Mouse (Mus musculus) kidney, postnatal 36 days (tissue): ENCODE results near the gene Olfr330.
"Not testable (repeated sequence)": the region's sequence is repeated elsewhere in the genome, so short reads cannot be mapped to it uniquely, and the experiment has no call there.

Experiments used
- DNase-seq, 2 experiments: peaks; one replicate each; pipeline ENCODE4 v3.0.0; 2021 to 2022; ENCODE audit warnings: mixed read lengths in 2 of 2

The Olfr330 gene

GRCm38 (mm10) chr11:58534736-58535135 lies at the start of gene Olfr330:
Gene Olfr330, minus strand, starts transcription at chr11:58534836.
- DNase-seq: not testable (repeated sequence)

DNA sequence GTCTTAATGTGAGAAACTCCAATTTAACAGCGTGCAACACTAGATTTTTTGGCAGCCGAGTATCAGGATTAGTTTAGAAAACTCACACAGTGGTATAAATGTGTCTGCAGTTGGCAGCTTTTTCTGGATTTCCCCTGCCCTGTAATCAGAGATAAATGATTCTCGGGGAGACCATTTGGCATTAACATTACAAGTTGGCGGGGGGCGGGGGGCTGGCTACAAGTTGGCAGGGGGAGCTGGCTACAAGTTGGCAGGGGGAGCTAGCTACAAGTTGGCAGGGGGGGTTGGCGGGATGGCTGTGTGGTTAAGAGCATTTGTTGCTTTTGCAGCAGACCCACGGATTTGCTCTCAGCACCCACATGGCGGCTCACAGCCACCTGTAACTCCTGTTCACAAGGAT lies 44.0 kb upstream of the Olfr330 start:
- no peak for DNase-seq

GRCm38 (mm10) chr11:58577430-58577829 lies 42.8 kb upstream of the Olfr330 start, which contains the start of gene Olfr325:
Gene Olfr325, plus strand, starts transcription at chr11:58577730.
- no peak for DNase-seq

GRCm38 (mm10) chr11:58570405-58570804 lies 35.8 kb upstream of the Olfr330 start, which contains the start of gene Olfr224:
Gene Olfr224, minus strand, starts transcription at chr11:58570553.
- DNase-seq: no peak

GRCm38 (mm10) chr11:58555536-58555935 lies 20.9 kb upstream of the Olfr330 start, which contains the start of gene Olfr328:
Gene Olfr328, minus strand, starts transcription at chr11:58555636.
- no peak for DNase-seq

DNA sequence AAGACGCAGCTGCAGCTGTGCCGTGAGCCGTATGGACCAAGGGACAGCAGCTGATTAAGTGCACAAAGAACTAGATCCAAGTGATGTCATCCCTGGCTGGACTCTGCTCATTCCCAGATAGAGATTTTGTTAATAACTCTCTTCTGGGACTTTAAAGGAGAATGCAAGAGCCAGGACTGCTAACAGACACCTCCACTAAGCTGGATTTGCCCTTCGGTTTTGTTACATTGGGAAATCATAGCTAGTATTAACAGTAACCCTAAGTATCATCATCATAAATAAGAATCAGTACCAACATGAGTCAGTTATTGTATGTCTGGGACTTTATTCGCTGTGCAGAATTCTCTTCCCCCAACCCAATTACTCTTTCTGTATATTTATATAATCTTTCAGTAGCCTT lies 11.7 kb upstream of the Olfr330 start, which contains the start of gene Olfr329-ps:
Olfr329-ps (minus strand) TSS at position 101 of the 400 bp plus-strand sequence.
- DNase-seq: no peak

DNA sequence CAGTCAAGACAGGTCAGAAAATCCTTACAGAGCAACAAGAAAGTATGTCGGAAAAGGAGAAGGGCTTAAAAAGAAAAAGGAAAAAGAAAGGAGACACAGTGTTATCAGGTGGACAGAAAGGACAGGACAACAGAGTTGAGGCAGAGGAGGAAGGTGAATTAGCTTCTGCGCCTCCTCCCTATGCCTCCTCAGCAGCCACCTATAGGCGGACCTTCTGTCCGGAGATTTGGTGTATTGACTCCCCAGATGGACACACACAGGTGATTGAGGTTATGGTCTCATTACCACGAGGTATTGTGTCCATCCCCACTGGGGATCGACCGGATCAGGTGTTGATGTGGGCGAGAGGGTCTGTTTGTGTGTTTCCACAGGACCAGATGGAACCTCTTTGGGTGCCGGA lies 14.9 kb downstream of the Olfr330 start:
- peak in 1 of 2 experiments; percentile 8 for DNase-seq

DNA sequence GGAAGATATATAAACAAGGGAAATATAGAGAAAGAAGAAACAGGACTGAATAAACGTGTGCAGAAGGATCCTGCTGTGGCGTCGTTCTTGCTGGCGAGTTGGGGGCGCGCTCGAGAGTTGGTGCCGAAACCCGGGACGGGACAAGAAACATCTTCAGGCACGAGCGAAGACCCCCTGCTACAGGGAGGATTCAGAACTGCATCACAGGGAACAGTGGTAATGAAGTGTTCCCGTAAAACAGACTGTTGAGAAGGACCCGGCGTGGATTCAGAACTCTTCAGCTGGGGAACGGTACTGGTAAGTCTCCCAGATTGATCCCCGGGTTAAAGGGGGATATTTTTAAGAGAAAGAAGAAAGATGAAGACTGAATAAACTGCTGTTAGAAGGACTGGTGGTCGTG lies 15.7 kb downstream of the Olfr330 start:
- peak; percentile 41 to 54 for DNase-seq

DNA sequence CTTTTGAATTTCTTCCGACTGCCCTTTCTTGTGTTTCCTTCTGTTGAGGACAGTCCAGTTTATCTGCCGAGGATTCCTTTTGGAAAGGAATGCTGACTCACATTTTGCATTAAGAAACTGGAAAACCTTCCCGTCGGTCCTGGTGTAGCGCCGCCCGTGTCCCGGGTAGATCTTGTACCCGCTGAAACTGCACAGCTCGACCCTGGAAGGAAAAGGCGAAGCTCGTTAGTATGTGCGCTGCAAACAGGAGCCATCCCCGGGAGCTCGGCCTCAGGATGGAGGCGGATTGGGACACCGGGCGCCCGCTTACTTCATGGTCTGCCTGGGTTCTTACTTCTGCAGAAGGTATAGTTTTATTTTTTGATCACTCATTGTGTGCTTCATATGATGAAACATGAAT lies 25.6 kb downstream of the Olfr330 start:
- DNase-seq: not testable (repeated sequence)

- DNase-seq: not testable (repeated sequence)
Observed at GRCm38 (mm10) chr11:58502472-58502871, 32.2 kb downstream of the Olfr330 start, which contains the start of gene Olfr331. Gene Olfr331, minus strand, starts transcription at chr11:58502572.

DNA sequence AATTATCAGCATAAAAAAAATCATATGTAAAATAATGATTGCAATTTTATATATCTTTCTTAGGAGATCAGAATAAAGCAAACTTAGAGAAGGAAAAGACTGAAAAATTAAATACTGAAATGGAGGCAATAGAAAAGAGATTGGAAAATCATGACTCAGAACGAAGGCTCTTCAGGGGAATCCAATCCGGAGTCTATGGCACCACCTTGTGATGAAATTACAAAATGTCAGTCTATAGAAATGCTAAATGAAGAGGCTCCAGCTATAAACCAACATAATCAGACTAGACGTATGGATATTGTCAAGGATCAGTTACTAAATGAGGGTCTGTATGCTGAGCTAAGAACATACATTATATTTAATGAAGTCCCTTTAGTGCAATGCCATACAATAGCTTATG lies 35.3 kb downstream of the Olfr330 start:
- DNase-seq: no peak

GRCm38 (mm10) chr11:58498761-58499160 lies 35.9 kb downstream of the Olfr330 start:
- no peak for DNase-seq

- no peak for DNase-seq
Observed at GRCm38 (mm10) chr11:58492455-58492854, 42.2 kb downstream of the Olfr330 start, which contains the start of gene Olfr332. Gene Olfr332, minus strand, starts transcription at chr11:58492555.
